Mouse (Mus musculus) MEL (cell line): ENCODE results near the gene B230217C12Rik. TPM values are rescaled to one million over a fixed set of nuclear protein-coding genes. Genes with fewer than 3 reads are reported as not detected.

Experiments used
- DNase-seq: peaks from one replicate; pipeline ENCODE4 v3.0.0; 2011; ENCODE audit warnings: low read depth, low spot score
- H3K27ac ChIP-seq: 2 replicates; pipeline ENCODE4 v1.5.1; 2012; ENCODE audit warnings: low read depth, mild to moderate bottlenecking, control low read depth, low read length, moderate library complexity; ENCODE audit not compliant: control insufficient read depth
- H3K27me3 ChIP-seq, 2 experiments: fragments of 150-350 bp in 1 of 2; sonication (generic) in 1 of 2; 2 replicates each; pipeline ENCODE4 v1.6.1; 2012; ENCODE audit warnings: low read length in 2 of 2, mild to moderate bottlenecking in 2 of 2, improper control_type of control experiment in 1 of 2, moderate library complexity in 1 of 2; ENCODE audit not compliant: insufficient read depth in 2 of 2, control insufficient read depth in 1 of 2
- H3K36me3 ChIP-seq, 2 experiments: 2 replicates each; pipeline ENCODE4 v1.6.1; 2012 to 2014; ENCODE audit warnings: low read length in 2 of 2, improper control_type of control experiment in 1 of 2, inconsistent platforms in 1 of 2, mild to moderate bottlenecking in 1 of 2; ENCODE audit not compliant: insufficient read depth in 2 of 2, control insufficient read depth in 1 of 2
- H3K4me1 ChIP-seq, 2 experiments: fragments of 150-350 bp in 1 of 2; sonication (generic) in 1 of 2; 2 replicates each; pipeline ENCODE4 v1.6.1; 2012; ENCODE audit warnings: low read length in 2 of 2, improper control_type of control experiment in 1 of 2, mild to moderate bottlenecking in 1 of 2; ENCODE audit not compliant: insufficient read depth in 2 of 2, control insufficient read depth in 1 of 2
- H3K4me3 ChIP-seq, 2 experiments: fragments of 150-350 bp in 1 of 2; sonication (generic) in 1 of 2; 2 replicates each; pipeline ENCODE4 v1.5.1; 2012; ENCODE audit warnings: low read depth in 2 of 2, low read length in 2 of 2, mild to moderate bottlenecking in 2 of 2, moderate library complexity in 2 of 2, control low read depth in 1 of 2, improper control_type of control experiment in 1 of 2; ENCODE audit not compliant: control insufficient read depth in 1 of 2, insufficient read depth in 1 of 2
- H3K79me2 ChIP-seq: 2 replicates; pipeline ENCODE4 v1.6.1; 2012; ENCODE audit warnings: mild to moderate bottlenecking, low read length, moderate library complexity; ENCODE audit not compliant: control insufficient read depth, poor library complexity, insufficient read depth
- H3K9ac ChIP-seq: 2 replicates; pipeline ENCODE4 v1.6.1; 2012; ENCODE audit warnings: low read depth, mild to moderate bottlenecking, control low read depth, low read length, moderate library complexity; ENCODE audit not compliant: control insufficient read depth, poor library complexity, severe bottlenecking
- H3K9me3 ChIP-seq: fragments of 150-350 bp; sonication (generic); replicated peaks from 2 replicates; pipeline ENCODE4 v1.6.1; 2012; ENCODE audit warnings: mild to moderate bottlenecking, low read length, improper control_type of control experiment, moderate library complexity; ENCODE audit not compliant: insufficient read depth
- BHLHE40 ChIP-seq: IDR thresholded peaks from 2 replicates; pipeline ENCODE4 v1.6.1; 2012; ENCODE audit warnings: low read depth, mild to moderate bottlenecking, inconsistent platforms, low read length, improper control_type of control experiment, borderline replicate concordance
- CTCF ChIP-seq, 3 experiments: IDR thresholded peaks in 2 of 3; conservative IDR thresholded peaks in 1 of 3; 2 replicates each; pipeline ENCODE4 v1.5.1; 2011 to 2012; ENCODE audit warnings: low read length in 3 of 3, low read depth in 2 of 3, mild to moderate bottlenecking in 2 of 3, improper control_type of control experiment in 1 of 3, inconsistent platforms in 1 of 3, mixed read lengths in 1 of 3, moderate library complexity in 1 of 3; ENCODE audit not compliant: control insufficient read depth in 1 of 3, insufficient read depth in 1 of 3, poor library complexity in 1 of 3, severe bottlenecking in 1 of 3
- ELF1 ChIP-seq: IDR thresholded peaks from 2 replicates; pipeline ENCODE4 v1.6.1; 2014; ENCODE audit warnings: low read depth, mild to moderate bottlenecking, inconsistent platforms, low read length, improper control_type of control experiment, moderate library complexity
- EP300 ChIP-seq, 2 experiments: IDR thresholded peaks; 2 replicates each; pipeline ENCODE4 v1.6.1; 2011; ENCODE audit warnings: improper control_type of control experiment in 2 of 2, low read length in 2 of 2, low read depth in 1 of 2, mild to moderate bottlenecking in 1 of 2
- ETS1 ChIP-seq: IDR thresholded peaks from 2 replicates; pipeline ENCODE4 v1.6.1; 2012; ENCODE audit warnings: low read depth, mild to moderate bottlenecking, inconsistent platforms, low read length, improper control_type of control experiment, moderate library complexity
- GATA1 ChIP-seq: IDR thresholded peaks from 2 replicates; pipeline ENCODE4 v1.6.1; 2011; ENCODE audit warnings: low read depth, low read length, improper control_type of control experiment
- HCFC1 ChIP-seq: IDR thresholded peaks from 2 replicates; pipeline ENCODE4 v1.6.1; 2012; ENCODE audit warnings: low read depth, mild to moderate bottlenecking, inconsistent platforms, low read length, improper control_type of control experiment, moderate library complexity
- KAT2A ChIP-seq: conservative IDR thresholded peaks from 2 replicates; pipeline ENCODE4 v1.6.1; 2012; ENCODE audit warnings: low read depth, low read length, improper control_type of control experiment, inconsistent platforms
- MAFK ChIP-seq: IDR thresholded peaks from 2 replicates; pipeline ENCODE4 v1.6.1; 2011; ENCODE audit warnings: low read depth, mild to moderate bottlenecking, low read length, improper control_type of control experiment, borderline replicate concordance
- MAZ ChIP-seq: IDR thresholded peaks from 2 replicates; pipeline ENCODE4 v1.6.1; 2012; ENCODE audit warnings: low read depth, mild to moderate bottlenecking, inconsistent platforms, low read length, improper control_type of control experiment
- MEF2A ChIP-seq: IDR thresholded peaks from 2 replicates; pipeline ENCODE4 v1.6.1; 2014; ENCODE audit warnings: low read depth, mild to moderate bottlenecking, inconsistent platforms, low read length, improper control_type of control experiment; ENCODE audit not compliant: poor library complexity, insufficient replicate concordance, severe bottlenecking; ENCODE audit errors: extremely low read depth
- MXI1 ChIP-seq: IDR thresholded peaks from 2 replicates; pipeline ENCODE4 v1.6.1; 2011; ENCODE audit warnings: mild to moderate bottlenecking, low read depth, low read length, improper control_type of control experiment
- MYB ChIP-seq: IDR thresholded peaks from 2 replicates; pipeline ENCODE4 v1.6.1; 2011; ENCODE audit warnings: mild to moderate bottlenecking, low read depth, low read length, improper control_type of control experiment
- MYC ChIP-seq: IDR thresholded peaks from 2 replicates; pipeline ENCODE4 v1.6.1; 2011; ENCODE audit warnings: low read depth, mild to moderate bottlenecking, low read length, improper control_type of control experiment, moderate library complexity
- NELFE ChIP-seq: IDR thresholded peaks from 2 replicates; pipeline ENCODE4 v1.6.1; 2011; ENCODE audit warnings: low read depth, low read length, improper control_type of control experiment
- NRF1 ChIP-seq: IDR thresholded peaks from 2 replicates; pipeline ENCODE4 v1.6.1; 2014; ENCODE audit warnings: low read depth, mild to moderate bottlenecking, inconsistent platforms, low read length, improper control_type of control experiment, moderate library complexity; ENCODE audit not compliant: poor library complexity, insufficient read depth, severe bottlenecking
- POLR2A ChIP-seq, 2 experiments: IDR thresholded peaks; 2 replicates each; pipeline ENCODE4 v1.6.1; 2011 to 2012; ENCODE audit warnings: low read length in 2 of 2, mild to moderate bottlenecking in 2 of 2, control low read depth in 1 of 2, improper control_type of control experiment in 1 of 2, low read depth in 1 of 2, moderate library complexity in 1 of 2; ENCODE audit not compliant: control insufficient read depth in 1 of 2, insufficient read depth in 1 of 2, poor library complexity in 1 of 2
- POLR2AphosphoS2 ChIP-seq: IDR thresholded peaks from 2 replicates; pipeline ENCODE4 v1.6.1; 2011; ENCODE audit warnings: low read length, improper control_type of control experiment
- RAD21 ChIP-seq: IDR thresholded peaks from 2 replicates; pipeline ENCODE4 v1.6.1; 2011; ENCODE audit warnings: mild to moderate bottlenecking, low read depth, low read length, improper control_type of control experiment
- RCOR1 ChIP-seq: IDR thresholded peaks from 2 replicates; pipeline ENCODE4 v1.6.1; 2012; ENCODE audit warnings: low read depth, mild to moderate bottlenecking, inconsistent platforms, low read length, improper control_type of control experiment
- SIN3A ChIP-seq: IDR thresholded peaks from 2 replicates; pipeline ENCODE4 v1.6.1; 2012; ENCODE audit warnings: low read length, improper control_type of control experiment, inconsistent platforms
- UBTF ChIP-seq: IDR thresholded peaks from 2 replicates; pipeline ENCODE4 v1.6.1; 2012; ENCODE audit warnings: low read depth, mild to moderate bottlenecking, inconsistent platforms, low read length, improper control_type of control experiment, moderate library complexity, borderline replicate concordance; ENCODE audit not compliant: insufficient read depth
- USF1 ChIP-seq: IDR thresholded peaks from 2 replicates; pipeline ENCODE4 v1.6.1; 2014; ENCODE audit warnings: low read depth, mild to moderate bottlenecking, inconsistent platforms, low read length, improper control_type of control experiment, moderate library complexity
- ZMIZ1 ChIP-seq: IDR thresholded peaks from 2 replicates; pipeline ENCODE4 v1.6.1; 2012; ENCODE audit warnings: low read depth, mild to moderate bottlenecking, inconsistent platforms, low read length, improper control_type of control experiment, moderate library complexity
- ZNF384 ChIP-seq: IDR thresholded peaks from 2 replicates; pipeline ENCODE4 v1.6.1; 2012; ENCODE audit warnings: low read depth, mild to moderate bottlenecking, inconsistent platforms, low read length, improper control_type of control experiment
- polyA plus RNA-seq, 2 experiments: library from polyadenylated mRNA; stranded (reverse) in 1 of 2; unstranded in 1 of 2; fragments of >175 nt in 1 of 2; fragments of >200 nt in 1 of 2; gene quantifications; 2 replicates each; pipeline versions ENCODE4 v1.2.1 to v1.2.4; 2012; ENCODE audit warnings: low replicate concordance in 2 of 2, low read depth in 1 of 2; ENCODE audit not compliant: insufficient read length in 2 of 2, insufficient read depth in 1 of 2, missing spikeins in 1 of 2
- total RNA-seq: library from RNA; depleted of rRNA; stranded (reverse); fragments of 300-350 nt; gene quantifications from 2 replicates; pipeline ENCODE4 v1.2.3, GENCODE M21; 2012

Gene B230217C12Rik
- total and polyA plus RNA-seq, 3 experiments: 0.81 TPM; not detected in 2

GRCm38 (mm10) chr11:97818571-97818970 is 22.0 kb upstream of the B230217C12Rik start:
- H3K27me3 ChIP-seq: no peaks in the 10 kb centered on the region
- no peak overlapping the region for H3K4me3 ChIP-seq
- no peak overlapping the region for H3K27ac ChIP-seq
- no peak for DNase-seq
- no peak overlapping the region for H3K9ac ChIP-seq
- peaks cover 4 to 7% of the 10 kb centered on the region in 2 experiments; a peak in 3 of 4 replicates for H3K4me1 ChIP-seq
- TF ChIP-seq ZNF384: no peak
- TF ChIP-seq RAD21: no peak
- TF ChIP-seq POLR2AphosphoS2: no peak
- TF ChIP-seq ELF1: no peak
- TF ChIP-seq KAT2A: no peak
- no peak for TF ChIP-seq BHLHE40
- no peak for TF ChIP-seq ETS1
- TF ChIP-seq NELFE: no peak
- no peak for TF ChIP-seq MYB
- no peak for TF ChIP-seq MXI1
- TF ChIP-seq GATA1: no peak
- TF ChIP-seq MAZ: no peak
- H3K36me3 ChIP-seq: peaks cover 0 to 7% of the 10 kb centered on the region in 2 experiments; a peak in 1 of 4 replicates
- H3K79me2 ChIP-seq: no peaks in the 10 kb centered on the region
- no peaks in the 10 kb centered on the region for H3K9me3 ChIP-seq

GRCm38 (mm10) chr11:97819102-97819501 is 21.5 kb upstream of the B230217C12Rik start:
- H3K36me3 ChIP-seq: peaks cover 0 to 7% of the 10 kb centered on the region in 2 experiments; a peak in 1 of 4 replicates

More at GRCm38 (mm10) chr11:97819102-97819501, 21.5 kb upstream of the B230217C12Rik start:
- Histone ChIP-seq H3K9ac (no peak overlapping the region), H3K27ac (no peak overlapping the region), H3K4me1 (peaks cover 4 to 7% of the 10 kb centered on the region in 2 experiments; a peak in 3 of 4 replicates), H3K27me3 (no peaks in the 10 kb centered on the region), H3K9me3 (no peaks in the 10 kb centered on the region), H3K79me2 (no peaks in the 10 kb centered on the region), H3K4me3 (no peak overlapping the region)
- DNase-seq: no peak
- no peak for TF ChIP-seq ETS1
- TF ChIP-seq RAD21: no peak
- TF ChIP-seq KAT2A: no peak
- TF ChIP-seq POLR2A (IDR thresholded peaks at IDR 0.05; ENCODE audit: control insufficient read depth in 1 of 2, insufficient read depth in 1 of 2, low read depth in 1 of 2, low read length in 2 of 2, poor library complexity in 1 of 2): no peak
- TF ChIP-seq HCFC1: no peak
- TF ChIP-seq NRF1: no peak
- TF ChIP-seq ZNF384: no peak
- no peak for TF ChIP-seq UBTF
- no peak for TF ChIP-seq MAZ
- no peak for TF ChIP-seq POLR2AphosphoS2
- TF ChIP-seq ELF1: no peak
- TF ChIP-seq MAFK: no peak
- no peak for TF ChIP-seq MYC
- TF ChIP-seq EP300 (IDR thresholded peaks at IDR 0.05; ENCODE audit: low read depth in 1 of 2, low read length in 2 of 2): no peak
- no peak for TF ChIP-seq CTCF (IDR thresholded peaks at IDR 0.05 in 2 of 3, conservative IDR thresholded peaks at IDR 0.05 in 1 of 3; ENCODE audit: control insufficient read depth in 1 of 3, insufficient read depth in 1 of 3, low read depth in 2 of 3, low read length in 3 of 3, poor library complexity in 1 of 3, severe bottlenecking in 1 of 3)
- no peak for TF ChIP-seq SIN3A
- no peak for TF ChIP-seq ZMIZ1
- TF ChIP-seq MEF2A: no peak
- TF ChIP-seq USF1: no peak
- no peak for TF ChIP-seq RCOR1
